Mouse (Mus musculus) G1E (cell line): ENCODE measurements around the gene Ap1s1. TPM values are rescaled to one million over a fixed set of nuclear protein-coding genes. Genes with fewer than 3 reads are reported as not detected.

Source experiments
- ATAC-seq: 2 replicates; pipeline ENCODE4 v1.8.0; 2016; ENCODE audit warnings: mild to moderate bottlenecking; ENCODE audit not compliant: insufficient number of reproducible peaks, poor library complexity, low FRiP score, severe bottlenecking; ENCODE audit errors: extremely low read depth
- DNase-seq: peaks from one replicate; pipeline ENCODE4 v3.0.0; 2012; ENCODE audit warnings: low spot score
- H3K27me3 ChIP-seq: 2 replicates; pipeline ENCODE4 v1.6.1; 2012; ENCODE audit warnings: mild to moderate bottlenecking, low read length, inconsistent platforms; ENCODE audit not compliant: insufficient read depth
- H3K36me3 ChIP-seq: replicated peaks from 2 replicates; pipeline ENCODE3; 2012; ENCODE audit warnings: mild to moderate bottlenecking, inconsistent platforms
- H3K4me1 ChIP-seq: 2 replicates; pipeline ENCODE4 v1.6.1; 2012; ENCODE audit warnings: low read depth, low read length, inconsistent platforms, mixed read lengths; ENCODE audit not compliant: insufficient read depth
- H3K4me3 ChIP-seq: 2 replicates; pipeline ENCODE4 v1.5.1; 2012; ENCODE audit warnings: low read depth, mild to moderate bottlenecking, inconsistent platforms, low read length, moderate library complexity, mixed read lengths
- H3K9me3 ChIP-seq: replicated peaks from 2 replicates; pipeline ENCODE4 v1.6.1; 2012; ENCODE audit warnings: inconsistent platforms
- CTCF ChIP-seq: IDR thresholded peaks from 2 replicates; pipeline ENCODE4 v1.5.1; 2012; ENCODE audit warnings: low read depth, low read length, inconsistent platforms, mixed read lengths
- GATA1 ChIP-seq: IDR thresholded peaks from 2 replicates; pipeline ENCODE4 v1.6.1; 2012; ENCODE audit warnings: borderline replicate concordance, low read length, inconsistent platforms, mixed read lengths
- GATA2 ChIP-seq: IDR thresholded peaks from 2 replicates; pipeline ENCODE4 v1.6.1; 2012; ENCODE audit warnings: low read depth, low read length, inconsistent platforms, borderline replicate concordance
- POLR2AphosphoS5 ChIP-seq: IDR thresholded peaks from 2 replicates; pipeline ENCODE4 v1.6.1; 2012; ENCODE audit warnings: low read depth, low read length, inconsistent platforms; ENCODE audit not compliant: insufficient replicate concordance
- TAL1 ChIP-seq: conservative IDR thresholded peaks from 2 replicates; pipeline ENCODE4 v1.6.1; 2012; ENCODE audit warnings: low read depth, low read length, inconsistent platforms, mixed read lengths
- polyA plus RNA-seq: library from polyadenylated mRNA; stranded (reverse); fragments of >175 nt; gene quantifications from 2 replicates; pipeline ENCODE4 v1.2.3, GENCODE M21; 2012
- total RNA-seq, 2 experiments: library from RNA; stranded (forward) in 1 of 2; stranded (reverse) in 1 of 2; fragments of 200-1000 nt in 1 of 2; fragments of >200 nt in 1 of 2; fragmentation: Nextera tagmentation in 1 of 2; gene quantifications; 2 replicates each; pipeline ENCODE4 v1.2.3; 2014 to 2017

Ap1s1 gene
- total and polyA plus RNA-seq, 3 experiments = 36.8 to 136 (median 115) TPM

- Histone ChIP-seq H3K9me3 (no peaks in the 10 kb centered on the region), H3K36me3 (peaks cover 77% of the 10 kb centered on the region), H3K4me1 (peaks cover 37% of the 10 kb centered on the region), H3K27me3 (no peaks in the 10 kb centered on the region), H3K4me3 (peak overlapping the region; percentile 90)
- ATAC-seq = no peak
- DNase-seq = peak; percentile 29
- TF ChIP-seq CTCF (no peak), GATA1 (no peak), TAL1 (no peak), POLR2AphosphoS5 (no peak), GATA2 (no peak)
Measured at GRCm38 (mm10) chr5:136988420-136988819, 57.5 kb downstream of the Ap1s1 start.

GRCm38 (mm10) chr5:136987934-136988271, 58.0 kb downstream of the Ap1s1 start, which contains the start of gene Znhit1:
Gene Znhit1 (minus strand): TSS chr5:136988021.
- Histone ChIP-seq H3K4me1 (peaks cover 35% of the 10 kb centered on the region), H3K27me3 (no peaks in the 10 kb centered on the region), H3K9me3 (no peaks in the 10 kb centered on the region), H3K4me3 (peak within 1 kb of the TSS; percentile 90), H3K36me3 (peaks cover 77% of the 10 kb centered on the region)
- no peak for ATAC-seq
- peak; percentile 47 for DNase-seq
- TF ChIP-seq GATA2 (no peak), POLR2AphosphoS5 (no peak), CTCF (no peak), TAL1 (no peak), GATA1 (no peak)

- H3K4me1 ChIP-seq = peaks cover 36% of the 10 kb centered on the region
- no peaks in the 10 kb centered on the region for H3K27me3 ChIP-seq
- H3K36me3 ChIP-seq = peaks cover 78% of the 10 kb centered on the region
- TF ChIP-seq CTCF = no peak
- TF ChIP-seq GATA2 = no peak
- no peak for TF ChIP-seq GATA1
- no peak for TF ChIP-seq TAL1
- TF ChIP-seq POLR2AphosphoS5 = no peak
- H3K9me3 ChIP-seq = no peaks in the 10 kb centered on the region
- ATAC-seq = no peak
- H3K4me3 ChIP-seq = peak overlapping the region; percentile 90
- peak; percentile 71 for DNase-seq
Measured at GRCm38 (mm10) chr5:136987138-136987933, 58.6 kb downstream of the Ap1s1 start.

GRCm38 (mm10) chr5:136986695-136987137, 59.2 kb downstream of the Ap1s1 start, which contains the start of gene Plod3:
Gene Plod3 (plus strand): TSS chr5:136987019.
- H3K9me3 ChIP-seq = no peaks in the 10 kb centered on the region
- peak; percentile 97 for DNase-seq
- peaks cover 78% of the 10 kb centered on the region for H3K36me3 ChIP-seq
- H3K4me1 ChIP-seq = peaks cover 40% of the 10 kb centered on the region
- no peaks in the 10 kb centered on the region for H3K27me3 ChIP-seq
- TF ChIP-seq GATA1 = no peak
- TF ChIP-seq CTCF = no peak
- TF ChIP-seq POLR2AphosphoS5 = no peak
- no peak for TF ChIP-seq GATA2
- TF ChIP-seq TAL1 = no peak
- peak; percentile 93 for ATAC-seq
- H3K4me3 ChIP-seq = peak within 1 kb of the TSS; percentile 90

Other genes with a start within 250 kb of the Ap1s1 start
- not detected in 2 replicates for gene Col26a1, start 162.9 kb downstream of the Ap1s1 start, total RNA-seq (2014; fragmentation: Nextera tagmentation)
- gene Col26a1, start 162.9 kb downstream of the Ap1s1 start, total RNA-seq (2017) = 0.23 and 0.38 TPM in 2 replicates
- not detected in 2 replicates for gene Col26a1, start 162.9 kb downstream of the Ap1s1 start, polyA plus RNA-seq
- gene Ift22, start 138.0 kb downstream of the Ap1s1 start, total RNA-seq (2014; fragmentation: Nextera tagmentation) = 10.5 and 16.6 TPM in 2 replicates
- gene Ift22, start 138.0 kb downstream of the Ap1s1 start, total RNA-seq (2017) = 5.6 and 6.1 TPM in 2 replicates
- gene Ift22, start 138.0 kb downstream of the Ap1s1 start, polyA plus RNA-seq = 3.9 and 6.5 TPM in 2 replicates
- 143 and 157 TPM in 2 replicates for gene Fis1, start 92.9 kb downstream of the Ap1s1 start, total RNA-seq (2014; fragmentation: Nextera tagmentation)
- gene Fis1, start 92.9 kb downstream of the Ap1s1 start, total RNA-seq (2017) = 152 and 170 TPM in 2 replicates
- gene Fis1, start 92.9 kb downstream of the Ap1s1 start, polyA plus RNA-seq = 439 and 593 TPM in 2 replicates
- gene Cldn15, start 79.5 kb downstream of the Ap1s1 start, total RNA-seq (2014; fragmentation: Nextera tagmentation) = 1.6 TPM in 1 of 2 replicates, not detected in the other
- 0.05 TPM in 1 of 2 replicates, not detected in the other for gene Cldn15, start 79.5 kb downstream of the Ap1s1 start, total RNA-seq (2017)
- 0.08 and 0.13 TPM in 2 replicates for gene Cldn15, start 79.5 kb downstream of the Ap1s1 start, polyA plus RNA-seq
- 21.4 and 39.8 TPM in 2 replicates for gene Plod3, start 59.1 kb downstream of the Ap1s1 start, total RNA-seq (2014; fragmentation: Nextera tagmentation)
- 19.7 and 20.7 TPM in 2 replicates for gene Plod3, start 59.1 kb downstream of the Ap1s1 start, total RNA-seq (2017)
- gene Plod3, start 59.1 kb downstream of the Ap1s1 start, polyA plus RNA-seq = 33.1 and 33.9 TPM in 2 replicates
- 88.7 and 113 TPM in 2 replicates for gene Znhit1, start 58.1 kb downstream of the Ap1s1 start, total RNA-seq (2014; fragmentation: Nextera tagmentation)
- gene Znhit1, start 58.1 kb downstream of the Ap1s1 start, total RNA-seq (2017) = 35.5 and 43.4 TPM in 2 replicates
- 247 and 287 TPM in 2 replicates for gene Znhit1, start 58.1 kb downstream of the Ap1s1 start, polyA plus RNA-seq
- gene Vgf, start 19.7 kb downstream of the Ap1s1 start, total RNA-seq (2014; fragmentation: Nextera tagmentation) = not detected in 2 replicates
- gene Vgf, start 19.7 kb downstream of the Ap1s1 start, total RNA-seq (2017) = 0.06 and 0.11 TPM in 2 replicates
- 0.56 and 0.59 TPM in 2 replicates for gene Vgf, start 19.7 kb downstream of the Ap1s1 start, polyA plus RNA-seq
- 76.9 and 92.3 TPM in 2 replicates for gene Serpine1, start 26.1 kb upstream of the Ap1s1 start, total RNA-seq (2014; fragmentation: Nextera tagmentation)
- 18.6 and 20.4 TPM in 2 replicates for gene Serpine1, start 26.1 kb upstream of the Ap1s1 start, total RNA-seq (2017)
- gene Serpine1, start 26.1 kb upstream of the Ap1s1 start, polyA plus RNA-seq = 1.1 and 1.9 TPM in 2 replicates
- gene Trim56, start 70.1 kb upstream of the Ap1s1 start, total RNA-seq (2014; fragmentation: Nextera tagmentation) = 29.7 and 55.3 TPM in 2 replicates
- gene Trim56, start 70.1 kb upstream of the Ap1s1 start, total RNA-seq (2017) = 25.8 and 34.1 TPM in 2 replicates
- gene Trim56, start 70.1 kb upstream of the Ap1s1 start, polyA plus RNA-seq = 16.7 and 19.2 TPM in 2 replicates
- not detected in 2 replicates for gene Muc3, start 103.2 kb upstream of the Ap1s1 start, total RNA-seq (2014; fragmentation: Nextera tagmentation)
- gene Muc3, start 103.2 kb upstream of the Ap1s1 start, total RNA-seq (2017) = 0.12 TPM in 1 of 2 replicates, not detected in the other
- not detected in 2 replicates for gene Muc3, start 103.2 kb upstream of the Ap1s1 start, polyA plus RNA-seq
- 0.98 TPM in 1 of 2 replicates, not detected in the other for gene Muc3a, start 166.3 kb upstream of the Ap1s1 start, total RNA-seq (2014; fragmentation: Nextera tagmentation)
- gene Muc3a, start 166.3 kb upstream of the Ap1s1 start, total RNA-seq (2017) = 0.17 TPM in 1 of 2 replicates, not detected in the other
- not detected in 2 replicates for gene Muc3a, start 166.3 kb upstream of the Ap1s1 start, polyA plus RNA-seq
- 62.7 and 168 TPM in 2 replicates for gene Ache, start 241.4 kb upstream of the Ap1s1 start, total RNA-seq (2014; fragmentation: Nextera tagmentation)
- 7.4 and 7.8 TPM in 2 replicates for gene Ache, start 241.4 kb upstream of the Ap1s1 start, total RNA-seq (2017)
- gene Ache, start 241.4 kb upstream of the Ap1s1 start, polyA plus RNA-seq = 36.5 and 46.4 TPM in 2 replicates
- gene Ufsp1, start 248.5 kb upstream of the Ap1s1 start, total RNA-seq (2014; fragmentation: Nextera tagmentation) = 17.9 and 24.7 TPM in 2 replicates
- gene Ufsp1, start 248.5 kb upstream of the Ap1s1 start, total RNA-seq (2017) = 11.7 and 13.8 TPM in 2 replicates
- 29.7 and 29.9 TPM in 2 replicates for gene Ufsp1, start 248.5 kb upstream of the Ap1s1 start, polyA plus RNA-seq